Mouse (Mus musculus): Measurements from ENCODE around the gene Ptges2. TPM values are rescaled to one million over a fixed set of nuclear protein-coding genes. Genes with fewer than 3 reads are reported as not detected.

Gene Ptges2
- polyA plus RNA-seq, 1 experiment from 2014 or later = 33.5 TPM

- no peaks in the 10 kb centered on the region for H3K27me3 ChIP-seq (replicated peaks; ENCODE audit: control insufficient read depth, insufficient read depth, low read length)
- DNase-seq (ENCODE audit: low spot score) = peak; percentile 69
- peak overlapping the region; percentile 70 for H3K4me3 ChIP-seq (ENCODE audit: low read depth, low read length)
- H3K9ac ChIP-seq (ENCODE audit: low read depth, low read length) = peak overlapping the region; percentile 84
- H3K4me2 ChIP-seq (ENCODE audit: low read depth, low read length) = peak overlapping the region; percentile 67
- peak; percentile 28 for ATAC-seq (ENCODE audit: low read depth)
- peaks cover 12% of the 10 kb centered on the region for H3K4me1 ChIP-seq (ENCODE audit: control insufficient read depth, insufficient read depth, low read length)
- no peaks in the 10 kb centered on the region for H3K9me3 ChIP-seq (ENCODE audit: control insufficient read depth, low read length)
- H3K27ac ChIP-seq (replicated peaks; ENCODE audit: low read depth, low read length) = peak overlapping the region; percentile 91
- WGBS = 6% methylated on average over 19 of the region's 19 CpGs
- H3K36me3 ChIP-seq (ENCODE audit: control insufficient read depth, insufficient read depth, low read length) = peaks cover 25% of the 10 kb centered on the region
Observed at GRCm38 (mm10) chr2:32363376-32364106, 32.2 kb upstream of the Ptges2 start.

GRCm38 (mm10) chr2:32364121-32364520 is 31.6 kb upstream of the Ptges2 start:
- Histone ChIP-seq H3K36me3 (ENCODE audit: control insufficient read depth, insufficient read depth, low read length) (peaks cover 30% of the 10 kb centered on the region), H3K4me3 (ENCODE audit: low read depth, low read length) (peak overlapping the region; percentile 70), H3K4me2 (ENCODE audit: low read depth, low read length) (peak overlapping the region; percentile 67), H3K9ac (ENCODE audit: low read depth, low read length) (peak overlapping the region; percentile 84; the same call in 1 of the 2 replicates), H3K27me3 (replicated peaks; ENCODE audit: control insufficient read depth, insufficient read depth, low read length) (no peaks in the 10 kb centered on the region), H3K27ac (replicated peaks; ENCODE audit: low read depth, low read length) (no peak overlapping the region), H3K4me1 (ENCODE audit: control insufficient read depth, insufficient read depth, low read length) (peaks cover 12% of the 10 kb centered on the region), H3K9me3 (ENCODE audit: control insufficient read depth, low read length) (no peaks in the 10 kb centered on the region)
- WGBS = 82% methylated on average over 8 of the region's 8 CpGs
- no peak for DNase-seq (ENCODE audit: low spot score)
- no peak for ATAC-seq (ENCODE audit: low read depth)

- no peaks in the 10 kb centered on the region for H3K27me3 ChIP-seq (replicated peaks; ENCODE audit: control insufficient read depth, insufficient read depth, low read length)
- H3K27ac ChIP-seq (replicated peaks; ENCODE audit: low read depth, low read length) = no peak overlapping the region
- H3K9ac ChIP-seq (ENCODE audit: low read depth, low read length) = no peak overlapping the region
- peaks cover 61% of the 10 kb centered on the region for H3K36me3 ChIP-seq (ENCODE audit: control insufficient read depth, insufficient read depth, low read length)
- H3K4me2 ChIP-seq (ENCODE audit: low read depth, low read length) = no peak overlapping the region
- no peaks in the 10 kb centered on the region for H3K9me3 ChIP-seq (ENCODE audit: control insufficient read depth, low read length)
- no peak overlapping the region for H3K4me3 ChIP-seq (ENCODE audit: low read depth, low read length)
- DNase-seq (ENCODE audit: low spot score) (no peak), ATAC-seq (ENCODE audit: low read depth) (no peak)
- peaks cover 5% of the 10 kb centered on the region for H3K4me1 ChIP-seq (ENCODE audit: control insufficient read depth, insufficient read depth, low read length)
- WGBS = 97% methylated on average over 5 of the region's 5 CpGs
Observed at GRCm38 (mm10) chr2:32367315-32367714, 28.4 kb upstream of the Ptges2 start.

- no peak for DNase-seq (ENCODE audit: low spot score)
- H3K36me3 ChIP-seq (ENCODE audit: control insufficient read depth, insufficient read depth, low read length) = peaks cover 95% of the 10 kb centered on the region
Observed at GRCm38 (mm10) chr2:32374191-32374590, 21.5 kb upstream of the Ptges2 start.

GRCm38 (mm10) chr2:32375317-32375940 is 20.3 kb upstream of the Ptges2 start:
- H3K36me3 ChIP-seq (ENCODE audit: control insufficient read depth, insufficient read depth, low read length) = peaks cover 90% of the 10 kb centered on the region
- no peak overlapping the region for H3K9ac ChIP-seq (ENCODE audit: low read depth, low read length)
- H3K27me3 ChIP-seq (replicated peaks; ENCODE audit: control insufficient read depth, insufficient read depth, low read length) = no peaks in the 10 kb centered on the region
- H3K27ac ChIP-seq (replicated peaks; ENCODE audit: low read depth, low read length) = no peak overlapping the region
- WGBS = 93% methylated on average over 13 of the region's 13 CpGs
- ATAC-seq (ENCODE audit: low read depth) = peak; percentile 17; the same call in 1 of the 2 replicates
- DNase-seq (ENCODE audit: low spot score) = no peak
- no peak overlapping the region for H3K4me3 ChIP-seq (ENCODE audit: low read depth, low read length)
- H3K4me2 ChIP-seq (ENCODE audit: low read depth, low read length) = no peak overlapping the region
- no peaks in the 10 kb centered on the region for H3K4me1 ChIP-seq (ENCODE audit: control insufficient read depth, insufficient read depth, low read length)
- no peaks in the 10 kb centered on the region for H3K9me3 ChIP-seq (ENCODE audit: control insufficient read depth, low read length)

More at GRCm38 (mm10) chr2:32374191-32374590, 21.5 kb upstream of the Ptges2 start:
- Histone ChIP-seq H3K4me3 (ENCODE audit: low read depth, low read length) (no peak overlapping the region), H3K9me3 (ENCODE audit: control insufficient read depth, low read length) (no peaks in the 10 kb centered on the region), H3K4me2 (ENCODE audit: low read depth, low read length) (no peak overlapping the region), H3K9ac (ENCODE audit: low read depth, low read length) (no peak overlapping the region), H3K27me3 (replicated peaks; ENCODE audit: control insufficient read depth, insufficient read depth, low read length) (no peaks in the 10 kb centered on the region), H3K4me1 (ENCODE audit: control insufficient read depth, insufficient read depth, low read length) (no peaks in the 10 kb centered on the region), H3K27ac (replicated peaks; ENCODE audit: low read depth, low read length) (no peak overlapping the region)
- 77% methylated on average over 10 of the region's 10 CpGs for WGBS
- no peak for ATAC-seq (ENCODE audit: low read depth)

- H3K4me3 ChIP-seq (ENCODE audit: low read depth, low read length) = no peak overlapping the region
- ATAC-seq (ENCODE audit: low read depth) (no peak), DNase-seq (ENCODE audit: low spot score) (no peak)
- no peak overlapping the region for H3K9ac ChIP-seq (ENCODE audit: low read depth, low read length)
- no peaks in the 10 kb centered on the region for H3K4me1 ChIP-seq (ENCODE audit: control insufficient read depth, insufficient read depth, low read length)
- H3K9me3 ChIP-seq (ENCODE audit: control insufficient read depth, low read length) = no peaks in the 10 kb centered on the region
- H3K36me3 ChIP-seq (ENCODE audit: control insufficient read depth, insufficient read depth, low read length) = peaks cover 75% of the 10 kb centered on the region
- H3K27ac ChIP-seq (replicated peaks; ENCODE audit: low read depth, low read length) = no peak overlapping the region
- H3K27me3 ChIP-seq (replicated peaks; ENCODE audit: control insufficient read depth, insufficient read depth, low read length) = no peaks in the 10 kb centered on the region
- 92% methylated on average over 8 of the region's 10 CpGs for WGBS
- H3K4me2 ChIP-seq (ENCODE audit: low read depth, low read length) = no peak overlapping the region
Observed at GRCm38 (mm10) chr2:32376963-32377362, 18.7 kb upstream of the Ptges2 start.

GRCm38 (mm10) chr2:32380001-32380500 is 15.6 kb upstream of the Ptges2 start:
- Histone ChIP-seq H3K9ac (ENCODE audit: low read depth, low read length) (no peak overlapping the region), H3K27ac (replicated peaks; ENCODE audit: low read depth, low read length) (no peak overlapping the region), H3K4me2 (ENCODE audit: low read depth, low read length) (no peak overlapping the region), H3K9me3 (ENCODE audit: control insufficient read depth, low read length) (no peaks in the 10 kb centered on the region), H3K36me3 (ENCODE audit: control insufficient read depth, insufficient read depth, low read length) (peaks cover 48% of the 10 kb centered on the region), H3K27me3 (replicated peaks; ENCODE audit: control insufficient read depth, insufficient read depth, low read length) (no peaks in the 10 kb centered on the region), H3K4me1 (ENCODE audit: control insufficient read depth, insufficient read depth, low read length) (no peaks in the 10 kb centered on the region), H3K4me3 (ENCODE audit: low read depth, low read length) (no peak overlapping the region)
- WGBS = 92% methylated on average over 7 of the region's 7 CpGs
- DNase-seq (ENCODE audit: low spot score) (no peak), ATAC-seq (ENCODE audit: low read depth) (no peak)

GRCm38 (mm10) chr2:32381141-32381774 is 14.4 kb upstream of the Ptges2 start:
- peaks cover 36% of the 10 kb centered on the region for H3K36me3 ChIP-seq (ENCODE audit: control insufficient read depth, insufficient read depth, low read length)
- H3K4me3 ChIP-seq (ENCODE audit: low read depth, low read length) = peak overlapping the region; percentile 69
- H3K27ac ChIP-seq (replicated peaks; ENCODE audit: low read depth, low read length) = no peak overlapping the region
- no peaks in the 10 kb centered on the region for H3K9me3 ChIP-seq (ENCODE audit: control insufficient read depth, low read length)
- H3K4me2 ChIP-seq (ENCODE audit: low read depth, low read length) = peak overlapping the region; percentile 98
- 1% methylated on average over 23 of the region's 27 CpGs for WGBS
- peak overlapping the region; percentile 69 for H3K9ac ChIP-seq (ENCODE audit: low read depth, low read length)
- ATAC-seq (ENCODE audit: low read depth) (peak; percentile 48), DNase-seq (ENCODE audit: low spot score) (peak; percentile 22)
- no peaks in the 10 kb centered on the region for H3K4me1 ChIP-seq (ENCODE audit: control insufficient read depth, insufficient read depth, low read length)
- H3K27me3 ChIP-seq (replicated peaks; ENCODE audit: control insufficient read depth, insufficient read depth, low read length) = no peaks in the 10 kb centered on the region
